Mouse (Mus musculus) neural tube, embryonic 12.5 days (tissue): ENCODE results near the gene Supt6. TPM values are rescaled to one million over a fixed set of nuclear protein-coding genes. Genes with fewer than 3 reads are reported as not detected.
A peak's percentile ranks its signal among the peaks of the same experiment; 100 is the strongest.

Experiments
- ATAC-seq: fragments of 200-750 bp; cut with Nextera tagmentation; 2 replicates; pipeline ENCODE4 v1.8.0; 2017; ENCODE audit warnings: low read depth, mild to moderate bottlenecking, moderate TSS enrichment, moderate library complexity; ENCODE audit not compliant: low FRiP score
- H3K27ac ChIP-seq: fragments of 300-500 bp; sonication (generic); 2 replicates; pipeline ENCODE4 v1.5.1; 2016
- H3K27me3 ChIP-seq: fragments of 300-500 bp; sonication (generic); replicated peaks from 2 replicates; pipeline ENCODE4 v1.6.1; 2016; ENCODE audit warnings: mild to moderate bottlenecking
- H3K36me3 ChIP-seq: fragments of 300-500 bp; sonication (generic); 2 replicates; pipeline ENCODE4 v1.6.1; 2016; ENCODE audit warnings: mild to moderate bottlenecking
- H3K4me1 ChIP-seq: fragments of 300-500 bp; sonication (generic); 2 replicates; pipeline ENCODE4 v1.6.1; 2016
- H3K4me2 ChIP-seq: fragments of 300-500 bp; sonication (generic); replicated peaks from 2 replicates; pipeline ENCODE4 v1.6.1; 2016; ENCODE audit warnings: mild to moderate bottlenecking
- H3K4me3 ChIP-seq: fragments of 300-500 bp; sonication (generic); 2 replicates; pipeline ENCODE4 v1.5.1; 2016
- H3K9ac ChIP-seq: fragments of 300-500 bp; sonication (generic); 2 replicates; pipeline ENCODE4 v1.6.1; 2016; ENCODE audit warnings: mild to moderate bottlenecking
- H3K9me3 ChIP-seq: fragments of 300-500 bp; sonication (generic); 2 replicates; pipeline ENCODE4 v1.6.1; 2016; ENCODE audit warnings: mild to moderate bottlenecking
- WGBS: fragments of 180-500 bp; shearing (Covaris S2); methylation state at CpG from one replicate; pipeline ENCODE4 v1.1.7; 2016; 5-methylcytosine and 5-hydroxymethylcytosine counted together
- polyA plus RNA-seq: library from polyadenylated mRNA; unstranded; fragments of >200 nt; fragmentation: Nextera tagmentation; extraction: Ambion mirVana; gene quantifications from 2 replicates; pipeline ENCODE4 v1.2.1, GENCODE M21; 2016

Gene Supt6
- polyA plus RNA-seq, 1 experiment from 2014 or later: 40.5 TPM

- no peaks in the 10 kb centered on the region for H3K27me3 ChIP-seq
- ATAC-seq: no peak
- H3K4me1 ChIP-seq: no peaks in the 10 kb centered on the region
- no peak overlapping the region for H3K4me3 ChIP-seq
- no peaks in the 10 kb centered on the region for H3K9me3 ChIP-seq
- H3K27ac ChIP-seq: no peak overlapping the region
- H3K4me2 ChIP-seq: no peak overlapping the region
- 97% methylated on average over 14 of the region's 14 CpGs for WGBS
- H3K36me3 ChIP-seq: peaks cover 96% of the 10 kb centered on the region
- H3K9ac ChIP-seq: no peak overlapping the region
Observed at GRCm38 (mm10) chr11:78213086-78213817, 32.5 kb downstream of the Supt6 start.

- Histone ChIP-seq H3K4me1 (peaks cover 8% of the 10 kb centered on the region), H3K9ac (no peak overlapping the region), H3K27me3 (no peaks in the 10 kb centered on the region), H3K4me2 (no peak overlapping the region), H3K36me3 (peaks cover 98% of the 10 kb centered on the region), H3K27ac (no peak overlapping the region), H3K9me3 (no peaks in the 10 kb centered on the region), H3K4me3 (no peak overlapping the region)
- no peak for ATAC-seq
- 93% methylated on average over 5 of the region's 5 CpGs for WGBS
Observed at GRCm38 (mm10) chr11:78211513-78211912, 34.3 kb downstream of the Supt6 start.

GRCm38 (mm10) chr11:78210615-78211014 is 35.2 kb downstream of the Supt6 start:
- Histone ChIP-seq H3K9ac (no peak overlapping the region), H3K4me2 (no peak overlapping the region), H3K4me1 (peaks cover 17% of the 10 kb centered on the region), H3K36me3 (peaks cover 94% of the 10 kb centered on the region), H3K27me3 (no peaks in the 10 kb centered on the region), H3K4me3 (no peak overlapping the region), H3K27ac (no peak overlapping the region), H3K9me3 (no peaks in the 10 kb centered on the region)
- ATAC-seq: no peak
- WGBS: 71% methylated on average over 7 of the region's 7 CpGs

DNA sequence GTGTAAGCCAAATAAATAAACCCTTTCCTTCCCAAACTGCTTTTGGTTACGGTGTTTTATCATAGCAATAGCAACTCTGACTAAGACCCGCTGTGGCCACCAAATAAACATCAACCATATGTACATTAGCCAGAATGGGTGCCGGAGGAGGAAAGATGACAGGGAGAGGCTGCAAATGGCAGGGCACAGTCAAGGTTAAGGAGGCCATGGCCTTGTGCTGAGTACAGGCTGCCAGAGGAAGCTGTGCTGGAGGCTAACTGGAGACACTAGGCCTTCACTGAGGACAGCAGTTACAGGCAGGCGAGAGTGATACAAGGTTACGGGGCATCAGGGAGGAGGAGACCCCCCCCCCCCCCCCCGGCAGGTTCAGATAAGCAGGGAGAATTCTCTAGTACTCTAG is 35.9 kb downstream of the Supt6 start:
- Histone ChIP-seq H3K4me2 (no peak overlapping the region), H3K4me1 (peaks cover 25% of the 10 kb centered on the region), H3K27ac (no peak overlapping the region), H3K27me3 (no peaks in the 10 kb centered on the region), H3K4me3 (no peak overlapping the region), H3K9me3 (no peaks in the 10 kb centered on the region), H3K36me3 (peaks cover 88% of the 10 kb centered on the region), H3K9ac (no peak overlapping the region)
- 96% methylated on average over 6 of the region's 6 CpGs for WGBS
- ATAC-seq: no peak

DNA sequence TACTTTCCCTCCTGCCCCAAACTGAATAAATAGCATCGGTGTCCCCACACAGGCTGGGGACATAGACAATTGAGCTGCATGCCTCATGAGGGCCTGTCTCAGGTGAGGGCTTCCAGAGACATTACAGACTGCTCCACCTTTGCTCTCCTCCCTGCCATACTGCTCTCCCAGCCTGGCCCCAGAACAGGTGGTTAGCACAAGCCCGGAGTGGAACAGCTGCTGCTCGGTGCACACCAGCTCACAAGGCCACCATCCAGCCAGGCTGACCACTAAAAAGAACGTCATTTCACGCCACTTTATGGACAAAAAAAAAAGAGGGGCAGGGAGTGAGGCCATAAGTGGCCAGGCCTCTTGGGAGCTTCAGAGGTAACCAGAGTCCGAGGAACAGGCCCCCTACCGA is 38.6 kb downstream of the Supt6 start:
- H3K36me3 ChIP-seq: peaks cover 72% of the 10 kb centered on the region
- H3K4me2 ChIP-seq: no peak overlapping the region
- WGBS: 61% methylated on average over 7 of the region's 7 CpGs
- H3K9ac ChIP-seq: no peak overlapping the region
- no peaks in the 10 kb centered on the region for H3K9me3 ChIP-seq
- H3K4me3 ChIP-seq: no peak overlapping the region
- ATAC-seq: no peak
- no peaks in the 10 kb centered on the region for H3K27me3 ChIP-seq
- H3K27ac ChIP-seq: no peak overlapping the region
- peaks cover 32% of the 10 kb centered on the region for H3K4me1 ChIP-seq

DNA sequence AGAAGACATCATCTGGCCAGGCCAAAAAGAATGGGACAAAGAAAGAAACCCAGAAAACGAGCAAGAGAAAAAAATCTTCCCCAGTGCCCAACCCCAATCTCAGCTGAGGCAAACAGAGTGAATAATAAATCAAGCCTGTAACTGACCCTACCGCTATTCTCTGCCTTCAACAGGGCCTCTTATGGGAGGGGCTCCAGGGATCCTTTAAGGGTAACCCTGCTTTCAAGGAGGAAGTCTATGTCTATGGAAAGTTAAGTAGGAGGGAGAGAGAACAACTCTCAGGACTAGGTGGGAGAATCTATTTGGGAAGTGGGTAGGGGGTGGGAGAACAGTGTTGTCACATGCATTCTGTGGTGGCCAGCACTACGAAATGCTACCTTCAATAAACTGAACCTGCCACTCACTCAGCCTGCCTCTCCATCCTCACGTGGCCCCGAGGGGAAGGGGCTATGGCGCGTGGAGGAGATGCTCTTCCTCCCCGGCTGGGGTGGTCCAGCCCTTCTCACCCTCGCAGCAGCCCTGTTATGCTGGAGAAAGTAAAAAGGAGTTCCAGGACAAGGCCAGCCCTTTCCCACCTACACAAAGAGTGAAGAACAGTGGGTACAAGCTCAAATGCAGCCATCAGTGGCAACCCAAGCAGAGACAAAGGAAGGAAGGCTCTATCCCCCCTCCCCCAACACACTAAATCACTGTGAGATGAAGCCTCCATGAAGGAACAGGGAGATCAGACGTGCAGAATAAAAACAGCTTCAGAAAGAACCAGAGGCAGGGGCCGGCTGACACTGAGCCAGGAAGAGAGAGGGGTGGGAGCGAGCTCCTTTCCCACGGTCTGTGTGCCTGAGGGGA is 40.2 kb downstream of the Supt6 start:
- Histone ChIP-seq H3K9ac (0 out of 2 replicates have a peak overlapping the region, but pooled peaks have one; percentile 2), H3K27ac (peak overlapping the region; percentile 76), H3K4me3 (no peak overlapping the region), H3K4me1 (peaks cover 32% of the 10 kb centered on the region), H3K4me2 (peak overlapping the region; percentile 30), H3K9me3 (no peaks in the 10 kb centered on the region), H3K27me3 (no peaks in the 10 kb centered on the region), H3K36me3 (peaks cover 56% of the 10 kb centered on the region)
- WGBS: 25% methylated on average over 13 of the region's 13 CpGs
- ATAC-seq: peak; percentile 74

DNA sequence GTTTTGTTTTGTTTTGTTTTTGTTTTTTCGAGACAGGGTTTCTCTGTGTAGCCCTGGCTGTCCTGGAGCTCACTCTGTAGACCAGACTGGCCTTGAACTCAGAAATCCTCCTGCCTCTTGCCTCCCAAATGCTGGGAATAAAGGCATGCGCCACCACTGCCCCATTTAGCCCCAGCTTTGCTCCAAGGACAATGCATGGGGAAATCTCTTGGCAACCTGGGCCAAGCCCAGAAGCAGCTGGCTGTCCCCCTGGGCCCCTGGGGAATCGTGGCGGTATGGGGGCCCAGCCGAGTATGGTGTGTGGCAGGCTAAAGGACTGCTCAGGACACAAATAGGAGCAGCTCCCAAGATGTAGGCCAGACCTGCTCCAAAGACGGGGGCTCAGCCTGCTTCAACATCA is 41.5 kb downstream of the Supt6 start:
- Histone ChIP-seq H3K4me1 (peaks cover 32% of the 10 kb centered on the region), H3K27me3 (no peaks in the 10 kb centered on the region), H3K36me3 (peaks cover 43% of the 10 kb centered on the region), H3K9ac (no peak overlapping the region), H3K4me3 (no peak overlapping the region), H3K4me2 (no peak overlapping the region), H3K27ac (peak overlapping the region; percentile 76; the same call in 1 of the 2 replicates), H3K9me3 (no peaks in the 10 kb centered on the region)
- ATAC-seq: no peak
- WGBS: 51% methylated on average over 6 of the region's 6 CpGs

- Histone ChIP-seq H3K9ac (no peak overlapping the region), H3K36me3 (peaks cover 24% of the 10 kb centered on the region), H3K9me3 (no peaks in the 10 kb centered on the region), H3K4me2 (no peak overlapping the region), H3K27me3 (no peaks in the 10 kb centered on the region), H3K4me1 (peaks cover 32% of the 10 kb centered on the region), H3K4me3 (no peak overlapping the region), H3K27ac (no peak overlapping the region)
- ATAC-seq: no peak
- 100% methylated on average over 3 of the region's 3 CpGs for whole genome bisulfite sequencing
Observed at GRCm38 (mm10) chr11:78202372-78202771, 43.4 kb downstream of the Supt6 start.

DNA sequence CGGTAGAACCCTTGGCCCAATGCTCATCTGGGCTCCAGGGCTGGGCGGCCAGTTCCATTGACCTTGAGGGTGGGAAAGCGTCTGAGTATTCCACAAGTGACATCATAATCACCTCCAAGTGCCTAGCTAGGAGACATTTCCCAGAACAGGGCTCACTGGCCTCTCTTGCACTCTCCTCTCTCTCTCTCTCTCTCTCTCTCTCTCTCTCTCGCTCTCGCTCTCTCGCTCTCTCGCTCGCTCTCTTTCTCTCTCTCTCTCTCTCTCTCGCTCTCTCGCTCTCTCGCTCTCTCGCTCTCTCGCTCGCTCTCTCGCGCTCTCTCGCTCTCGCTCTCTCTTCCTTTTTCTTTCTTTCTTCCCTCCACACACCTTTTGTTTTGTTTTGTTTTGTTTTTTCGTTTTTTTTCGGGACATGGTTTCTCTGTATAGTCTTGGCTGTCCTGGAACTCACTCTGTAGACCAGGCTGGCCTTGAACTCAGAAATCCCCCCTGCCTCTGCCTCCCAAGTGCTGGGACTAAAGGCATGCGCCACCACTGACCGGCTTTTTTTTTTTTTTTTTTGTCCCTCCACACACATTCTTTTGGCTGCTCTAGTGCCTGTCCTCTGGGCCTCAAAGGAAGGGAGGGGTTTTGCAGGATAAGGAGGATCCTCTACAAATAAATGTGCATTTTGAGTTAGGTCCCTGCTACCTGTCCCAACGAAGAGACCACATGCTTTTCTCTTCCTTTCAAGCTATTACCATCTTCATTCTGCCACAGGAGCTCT is 50.5 kb downstream of the Supt6 start:
- H3K36me3 ChIP-seq: peaks cover 32% of the 10 kb centered on the region
- H3K27me3 ChIP-seq: no peaks in the 10 kb centered on the region
- peaks cover 13% of the 10 kb centered on the region for H3K4me1 ChIP-seq
- 68% methylated on average over 23 of the region's 23 CpGs for WGBS
- no peak for ATAC-seq
- H3K9me3 ChIP-seq: no peaks in the 10 kb centered on the region
- no peak overlapping the region for H3K27ac ChIP-seq
- H3K9ac ChIP-seq: no peak overlapping the region
- H3K4me2 ChIP-seq: peak overlapping the region; percentile 51
- H3K4me3 ChIP-seq: peak overlapping the region; percentile 23; the same call in 1 of the 2 replicates

DNA sequence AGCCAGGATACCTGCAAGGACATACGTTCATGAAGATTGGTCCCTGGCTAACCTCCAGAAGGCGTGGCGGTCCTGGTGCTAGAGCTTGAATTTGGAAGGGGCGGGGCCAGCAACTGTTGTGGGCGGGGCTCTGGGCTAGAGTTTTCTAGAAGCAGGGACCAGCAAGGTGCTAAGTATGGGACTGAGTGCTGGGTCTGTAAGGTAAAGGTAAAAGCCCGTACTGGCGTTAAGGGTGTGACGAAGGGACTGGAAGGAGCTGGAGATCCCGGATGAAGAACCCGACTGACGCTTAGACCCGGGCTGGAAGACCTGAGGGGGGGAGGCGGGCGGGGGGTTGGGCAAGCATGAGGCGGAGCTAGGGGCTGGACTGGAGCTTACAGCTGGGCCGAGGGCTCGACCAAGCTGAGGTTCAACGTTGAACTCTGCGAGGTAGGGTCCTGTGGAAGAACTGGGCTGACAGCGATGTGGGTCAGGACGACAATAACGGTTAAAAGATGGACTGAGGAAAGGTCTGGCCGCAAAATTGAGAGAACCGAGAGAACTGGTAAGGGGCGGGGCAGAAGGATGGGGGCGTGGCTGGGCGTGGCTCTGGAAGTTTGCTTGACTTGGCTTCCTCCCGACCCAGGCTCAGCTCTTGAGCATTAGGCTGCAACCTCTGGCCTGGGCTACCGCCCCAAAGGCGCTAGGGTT is 51.2 kb downstream of the Supt6 start:
- ATAC-seq: peak; percentile 51
- 6% methylated on average over 30 of the region's 30 CpGs for WGBS
- Histone ChIP-seq H3K9me3 (no peaks in the 10 kb centered on the region), H3K4me1 (peaks cover 20% of the 10 kb centered on the region), H3K4me3 (peak overlapping the region; percentile 23), H3K27me3 (no peaks in the 10 kb centered on the region), H3K27ac (no peak overlapping the region), H3K36me3 (peaks cover 32% of the 10 kb centered on the region), H3K9ac (no peak overlapping the region), H3K4me2 (peak overlapping the region; percentile 51)

GRCm38 (mm10) chr11:78193113-78193512 is 52.7 kb downstream of the Supt6 start, which contains the start of gene Proca1:
Proca1 (plus strand) TSS chr11:78193392.
- Histone ChIP-seq H3K4me1 (peaks cover 22% of the 10 kb centered on the region), H3K9me3 (no peaks in the 10 kb centered on the region), H3K4me2 (peak within 1 kb of the TSS; percentile 51), H3K27ac (no peak within 1 kb of the TSS), H3K4me3 (no peak within 1 kb of the TSS), H3K36me3 (peaks cover 32% of the 10 kb centered on the region), H3K27me3 (no peaks in the 10 kb centered on the region), H3K9ac (no peak within 1 kb of the TSS)
- 95% methylated on average over 1 of the region's 1 CpGs for WGBS
- ATAC-seq: no peak
